Mouse (Mus musculus): Measurements from ENCODE around the gene Mrps11. TPM values are rescaled to one million over a fixed set of nuclear protein-coding genes. Genes with fewer than 3 reads are reported as not detected.

Mrps11 gene
- polyA plus RNA-seq, 1 experiment = 69.2 TPM

DNA sequence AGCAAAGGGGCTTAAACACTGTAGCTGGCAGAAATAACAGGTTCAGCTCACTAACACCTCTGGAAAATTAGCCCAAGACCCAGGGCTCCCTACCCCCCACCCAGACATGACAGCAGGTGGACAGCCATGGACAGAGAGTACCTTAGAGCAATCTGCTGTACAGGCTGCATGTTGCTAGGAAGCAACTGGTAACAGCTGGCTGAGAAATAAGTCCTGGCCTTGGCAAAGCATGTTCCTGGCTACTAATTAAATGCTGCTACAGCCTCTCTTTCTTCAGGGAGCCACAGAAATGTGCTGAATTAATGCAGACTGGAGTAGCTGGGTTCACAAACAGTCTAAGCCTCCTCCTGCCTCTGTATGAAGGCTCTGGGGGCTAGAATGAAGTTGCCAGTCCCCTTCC lies 31.8 kb downstream of the Mrps11 start:
- Histone ChIP-seq H3K4me3 (ENCODE audit: insufficient read depth, low read length) (no peak overlapping the region), H3K4me1 (ENCODE audit: control insufficient read depth, insufficient read depth, low read length) (no peaks in the 10 kb centered on the region), H3K27ac (ENCODE audit: insufficient read depth, low read length) (no peak overlapping the region)
- no peak for TF ChIP-seq CTCF (IDR thresholded peaks at IDR 0.05; ENCODE audit: extremely low read depth, insufficient read depth, low read length)
- no peak for TF ChIP-seq POLR2A (IDR thresholded peaks at IDR 0.05; ENCODE audit: extremely low read depth, insufficient read depth, low read length)

GRCm38 (mm10) chr7:78818336-78818735 lies 35.4 kb downstream of the Mrps11 start:
- Histone ChIP-seq H3K4me1 (ENCODE audit: control insufficient read depth, insufficient read depth, low read length) (no peaks in the 10 kb centered on the region), H3K4me3 (ENCODE audit: insufficient read depth, low read length) (no peak overlapping the region), H3K27ac (ENCODE audit: insufficient read depth, low read length) (no peak overlapping the region)
- TF ChIP-seq POLR2A (IDR thresholded peaks at IDR 0.05; ENCODE audit: extremely low read depth, insufficient read depth, low read length) = no peak
- TF ChIP-seq CTCF (IDR thresholded peaks at IDR 0.05; ENCODE audit: extremely low read depth, insufficient read depth, low read length) = no peak

DNA sequence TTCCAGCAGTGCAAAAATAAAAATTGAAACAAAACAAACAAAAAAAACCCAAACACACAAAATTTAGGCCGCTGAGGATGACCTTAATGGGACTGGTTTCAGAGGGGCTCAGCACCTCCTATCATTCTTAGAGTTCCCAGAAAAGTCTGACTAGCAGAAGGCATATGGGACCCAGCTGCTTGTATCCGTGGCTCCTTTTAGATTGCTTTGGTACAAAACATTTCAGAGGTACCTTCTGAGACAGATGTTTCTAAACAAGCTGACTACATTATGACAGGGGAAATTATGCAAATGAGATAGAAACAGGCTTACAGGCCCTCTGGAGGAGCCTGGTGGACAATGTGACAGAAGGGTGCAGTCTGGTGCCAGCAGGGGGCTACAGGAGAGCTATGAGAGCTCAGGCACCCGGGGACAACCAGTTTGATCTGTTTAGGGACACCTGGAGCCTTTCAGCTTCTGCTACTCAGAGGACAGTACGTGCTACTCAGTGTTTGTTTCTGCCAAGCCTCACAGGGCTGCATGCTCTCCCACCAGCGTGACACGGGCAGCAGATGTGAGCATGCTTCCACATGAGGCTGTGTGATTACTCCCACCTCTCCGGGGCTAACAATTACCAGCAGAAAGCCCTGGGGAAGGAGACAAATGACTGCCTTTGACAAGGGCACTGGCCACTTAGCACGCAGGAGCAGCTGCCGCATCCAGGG lies 43.9 kb downstream of the Mrps11 start:
- TF ChIP-seq POLR2A (IDR thresholded peaks at IDR 0.05; ENCODE audit: extremely low read depth, insufficient read depth, low read length) = no peak
- Histone ChIP-seq H3K4me3 (ENCODE audit: insufficient read depth, low read length) (no peak overlapping the region), H3K27ac (ENCODE audit: insufficient read depth, low read length) (no peak overlapping the region), H3K4me1 (ENCODE audit: control insufficient read depth, insufficient read depth, low read length) (no peaks in the 10 kb centered on the region)

DNA sequence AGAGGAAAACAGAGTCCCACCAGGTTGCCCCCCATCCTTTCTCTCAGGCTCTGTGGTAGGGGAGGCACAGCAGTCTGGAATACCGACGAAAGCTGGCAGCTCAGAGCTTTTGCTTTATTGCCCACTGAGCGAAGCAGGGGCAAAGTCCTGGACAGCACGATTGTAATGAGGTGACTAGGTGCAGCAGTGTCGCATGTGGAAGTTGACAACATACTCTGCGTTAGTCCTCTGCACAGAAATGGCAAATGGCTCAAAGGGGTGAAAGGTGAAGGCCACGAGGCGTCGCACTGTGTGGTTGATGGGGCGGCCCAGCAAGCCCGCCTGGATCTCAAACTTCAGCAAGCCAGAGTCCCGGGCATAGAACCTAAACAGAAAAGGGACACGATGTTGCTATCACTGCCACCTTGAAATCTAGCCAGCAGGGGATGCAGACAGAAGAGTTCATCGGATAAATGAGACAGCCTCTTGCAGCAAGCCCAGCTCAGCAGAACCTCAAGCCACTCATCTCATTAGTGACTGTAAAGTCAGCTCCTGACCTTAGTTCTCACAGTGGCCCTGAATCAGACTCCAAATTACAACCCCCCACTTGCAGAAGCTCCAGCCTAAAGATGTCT lies 44.9 kb downstream of the Mrps11 start:
- H3K4me1 ChIP-seq (ENCODE audit: control insufficient read depth, insufficient read depth, low read length) = no peaks in the 10 kb centered on the region
- H3K27ac ChIP-seq (ENCODE audit: insufficient read depth, low read length) = no peak overlapping the region
- no peak overlapping the region for H3K4me3 ChIP-seq (ENCODE audit: insufficient read depth, low read length)
- no peak for TF ChIP-seq POLR2A (IDR thresholded peaks at IDR 0.05; ENCODE audit: extremely low read depth, insufficient read depth, low read length)
- no peak for TF ChIP-seq CTCF (IDR thresholded peaks at IDR 0.05; ENCODE audit: extremely low read depth, insufficient read depth, low read length)

GRCm38 (mm10) chr7:78835656-78836055 lies 52.7 kb downstream of the Mrps11 start:
- H3K4me3 ChIP-seq (ENCODE audit: insufficient read depth, low read length) = no peak overlapping the region
- TF ChIP-seq POLR2A (IDR thresholded peaks at IDR 0.05; ENCODE audit: extremely low read depth, insufficient read depth, low read length) (no peak), CTCF (IDR thresholded peaks at IDR 0.05; ENCODE audit: extremely low read depth, insufficient read depth, low read length) (no peak)
- no peaks in the 10 kb centered on the region for H3K4me1 ChIP-seq (ENCODE audit: control insufficient read depth, insufficient read depth, low read length)
- H3K27ac ChIP-seq (ENCODE audit: insufficient read depth, low read length) = no peak overlapping the region

- no peak for TF ChIP-seq POLR2A (IDR thresholded peaks at IDR 0.05; ENCODE audit: extremely low read depth, insufficient read depth, low read length)
- no peak for TF ChIP-seq CTCF (IDR thresholded peaks at IDR 0.05; ENCODE audit: extremely low read depth, insufficient read depth, low read length)
- Histone ChIP-seq H3K4me3 (ENCODE audit: insufficient read depth, low read length) (no peak overlapping the region), H3K4me1 (ENCODE audit: control insufficient read depth, insufficient read depth, low read length) (no peaks in the 10 kb centered on the region), H3K27ac (ENCODE audit: insufficient read depth, low read length) (no peak overlapping the region)
Measured at GRCm38 (mm10) chr7:78837250-78837649, 54.3 kb downstream of the Mrps11 start.

- Histone ChIP-seq H3K4me1 (ENCODE audit: control insufficient read depth, insufficient read depth, low read length) (no peaks in the 10 kb centered on the region), H3K27ac (ENCODE audit: insufficient read depth, low read length) (no peak overlapping the region), H3K4me3 (ENCODE audit: insufficient read depth, low read length) (no peak overlapping the region)
- TF ChIP-seq CTCF (IDR thresholded peaks at IDR 0.05; ENCODE audit: extremely low read depth, insufficient read depth, low read length) (no peak), POLR2A (IDR thresholded peaks at IDR 0.05; ENCODE audit: extremely low read depth, insufficient read depth, low read length) (no peak)
Measured at GRCm38 (mm10) chr7:78841601-78842000, 58.7 kb downstream of the Mrps11 start.

Other genes with a start within 250 kb of the Mrps11 start
- 75.7 and 84.6 TPM in 2 replicates for gene Ntrk3, start 45.1 kb upstream of the Mrps11 start, polyA plus RNA-seq (2012; rRNA removed)
- gene Mrpl46, start 412 bp downstream of the Mrps11 start, polyA plus RNA-seq (2012; rRNA removed) = 36.0 and 37.6 TPM in 2 replicates
- 6.1 and 6.3 TPM in 2 replicates for gene Det1, start 64.1 kb downstream of the Mrps11 start, polyA plus RNA-seq (2012; rRNA removed)
- gene Aen, start 112.7 kb downstream of the Mrps11 start, polyA plus RNA-seq (2012; rRNA removed) = 21.8 and 22.7 TPM in 2 replicates
- 2.4 and 2.9 TPM in 2 replicates for gene Isg20, start 130.3 kb downstream of the Mrps11 start, polyA plus RNA-seq (2012; rRNA removed)